28 mouse cellular contexts compared by ENCODE assay signal in genomic region chr17:8432179-8432800, GRCm38 (mm10). TPM values are rescaled to one million over a fixed set of nuclear protein-coding genes. Genes with fewer than 3 reads are reported as not detected.
A peak's percentile ranks its signal among the peaks of the same experiment; 100 is the strongest.
DNase-seq lines count a peak whose midpoint lies in the region; ATAC-seq and TF ChIP-seq lines count a peak whose summit lies in the region.
"Had no signal": no experiment of that assay in that cellular context is flagged by ENCODE, and none has a peak within 500 bp of the region (broad histone marks: within the 10 kb centered on the region; RNA-seq: fewer than 3 reads in every experiment).

No protein-coding gene starts in this region.

- no peaks in the 10 kb centered on the region for H3K9me3 ChIP-seq in heart, embryonic 13.5 days
- H3K9me3 ChIP-seq in heart, embryonic 10.5 days, result no peaks in the 10 kb centered on the region
- H3K9me3 ChIP-seq in kidney, embryonic 15.5 days (replicated peaks), result no peaks in the 10 kb centered on the region
- H3K9me3 ChIP-seq in embryonic facial prominence, embryonic 10.5 days, result no peaks in the 10 kb centered on the region
- H3K9me3 ChIP-seq in limb, embryonic 12.5 days, result no peaks in the 10 kb centered on the region
- H3K9me3 ChIP-seq: embryonic facial prominence, embryonic 12.5 days; forebrain, embryonic 15.5 days; heart, embryonic 12.5 days; hindbrain, embryonic 13.5 days; liver, embryonic 12.5 days; midbrain, embryonic 12.5 days had no signal

- no peak for ATAC-seq in heart, embryonic 13.5 days (ENCODE audit: extremely low read depth, insufficient number of reproducible peaks, low FRiP score, low TSS enrichment)
- no peak for ATAC-seq in kidney, embryonic 15.5 days (replicated peaks; ENCODE audit: low FRiP score)
- ATAC-seq in limb, embryonic 12.5 days (ENCODE audit: insufficient number of reproducible peaks, insufficient read depth, low FRiP score, low TSS enrichment, low read depth), result no peak
- ATAC-seq: CD4-positive, CD25-positive, alpha-beta regulatory T cell, adult 4 months; forebrain, embryonic 15.5 days; intestine, postnatal 0 days; liver, embryonic 12.5 days; liver, postnatal 0 days had no signal

- TF ChIP-seq POLR2A in kidney, adult 2 months (IDR thresholded peaks at IDR 0.05; ENCODE audit: low read depth, low read length), result no peak

- peaks cover 100% of the 10 kb centered on the region for H3K27me3 ChIP-seq in heart, embryonic 13.5 days (replicated peaks)
- peaks cover 100% of the 10 kb centered on the region for H3K27me3 ChIP-seq in heart, embryonic 10.5 days (ENCODE audit: insufficient read depth, poor library complexity, severe bottlenecking)
- peaks cover 100% of the 10 kb centered on the region for H3K27me3 ChIP-seq in kidney, embryonic 15.5 days
- no peaks in the 10 kb centered on the region for H3K27me3 ChIP-seq in kidney, adult 2 months (replicated peaks; ENCODE audit: control insufficient read depth, insufficient read depth, low read length)
- H3K27me3 ChIP-seq in embryonic facial prominence, embryonic 10.5 days (replicated peaks; ENCODE audit: low read depth, poor library complexity, severe bottlenecking), result peaks cover 100% of the 10 kb centered on the region
- H3K27me3 ChIP-seq in limb, embryonic 12.5 days, result peaks cover 99% of the 10 kb centered on the region

- peaks cover 23% of the 10 kb centered on the region for H3K4me1 ChIP-seq in heart, embryonic 13.5 days
- H3K4me1 ChIP-seq in heart, embryonic 10.5 days, result peaks cover 27% of the 10 kb centered on the region
- H3K4me1 ChIP-seq in kidney, embryonic 15.5 days, result peaks cover 33% of the 10 kb centered on the region
- no peaks in the 10 kb centered on the region for H3K4me1 ChIP-seq in kidney, adult 2 months (ENCODE audit: control insufficient read depth, insufficient read depth, low read length)
- H3K4me1 ChIP-seq in embryonic facial prominence, embryonic 10.5 days, result peaks cover 33% of the 10 kb centered on the region
- peaks cover 35% of the 10 kb centered on the region for H3K4me1 ChIP-seq in limb, embryonic 12.5 days (replicated peaks)

- H3K36me3 ChIP-seq in heart, embryonic 13.5 days, result no peaks in the 10 kb centered on the region
- H3K36me3 ChIP-seq in heart, embryonic 10.5 days, result no peaks in the 10 kb centered on the region
- H3K36me3 ChIP-seq in kidney, embryonic 15.5 days, result no peaks in the 10 kb centered on the region
- H3K36me3 ChIP-seq in kidney, adult 2 months (ENCODE audit: control insufficient read depth, insufficient read depth, low read length), result no peaks in the 10 kb centered on the region
- H3K36me3 ChIP-seq in embryonic facial prominence, embryonic 10.5 days (replicated peaks), result no peaks in the 10 kb centered on the region
- H3K36me3 ChIP-seq in limb, embryonic 12.5 days, result no peaks in the 10 kb centered on the region
- H3K36me3 ChIP-seq: embryonic facial prominence, embryonic 12.5 days; forebrain, embryonic 15.5 days; heart, embryonic 12.5 days; hindbrain, embryonic 13.5 days; liver, embryonic 12.5 days; midbrain, embryonic 12.5 days had no signal

- H3K27ac ChIP-seq in heart, embryonic 13.5 days (replicated peaks), result no peak overlapping the region
- no peak overlapping the region for H3K27ac ChIP-seq in heart, embryonic 10.5 days
- H3K27ac ChIP-seq in kidney, embryonic 15.5 days, result no peak overlapping the region
- no peak overlapping the region for H3K27ac ChIP-seq in kidney, adult 2 months (ENCODE audit: insufficient read depth, low read depth, low read length)
- no peak overlapping the region for H3K27ac ChIP-seq in embryonic facial prominence, embryonic 10.5 days (replicated peaks)
- no peak overlapping the region for H3K27ac ChIP-seq in limb, embryonic 12.5 days
- H3K27ac ChIP-seq: embryonic facial prominence, embryonic 12.5 days; forebrain, embryonic 15.5 days; hindbrain, embryonic 13.5 days; liver, embryonic 12.5 days; midbrain, embryonic 12.5 days had no signal

- H3K4me2 ChIP-seq in heart, embryonic 13.5 days, result no peak overlapping the region
- peak overlapping the region; percentile 60 for H3K4me2 ChIP-seq in kidney, embryonic 15.5 days
- no peak overlapping the region for H3K4me2 ChIP-seq in limb, embryonic 12.5 days
- H3K4me2 ChIP-seq: embryonic facial prominence, embryonic 12.5 days; forebrain, embryonic 15.5 days; liver, embryonic 12.5 days had no signal

- 3% methylated on average over 17 of the region's 17 CpGs for WGBS in heart, embryonic 13.5 days
- WGBS in heart, embryonic 10.5 days, result 2% methylated on average over 17 of the region's 17 CpGs
- WGBS in kidney, embryonic 15.5 days, result under 1% methylated on average over 17 of the region's 17 CpGs
- WGBS in kidney, adult 2 months, result 5% methylated on average over 17 of the region's 17 CpGs
- 2% methylated on average over 17 of the region's 17 CpGs for WGBS in embryonic facial prominence, embryonic 10.5 days
- WGBS in limb, embryonic 12.5 days, result under 1% methylated on average over 17 of the region's 17 CpGs

- 0 out of 2 replicates have a peak overlapping the region, but pooled peaks have one; percentile 45 for H3K4me3 ChIP-seq in heart, embryonic 13.5 days
- no peak overlapping the region; the same call in 1 of the 2 replicates for H3K4me3 ChIP-seq in heart, embryonic 10.5 days
- H3K4me3 ChIP-seq in kidney, embryonic 15.5 days (replicated peaks), result peak overlapping the region; percentile 36
- H3K4me3 ChIP-seq in kidney, adult 2 months (ENCODE audit: insufficient read depth, low read depth, low read length), result no peak overlapping the region
- no peak overlapping the region for H3K4me3 ChIP-seq in embryonic facial prominence, embryonic 10.5 days
- H3K4me3 ChIP-seq in limb, embryonic 12.5 days (replicated peaks), result peak overlapping the region; percentile 41
- H3K4me3 ChIP-seq: embryonic facial prominence, embryonic 12.5 days; forebrain, embryonic 15.5 days; hindbrain, embryonic 13.5 days; liver, embryonic 12.5 days; midbrain, embryonic 12.5 days had no signal

- TF ChIP-seq CTCF in kidney, adult 2 months (conservative IDR thresholded peaks at IDR 0.05; ENCODE audit: insufficient read depth, insufficient read length, low read depth, low read length), result no peak

- H3K9ac ChIP-seq in heart, embryonic 13.5 days, result no peak overlapping the region
- H3K9ac ChIP-seq in kidney, embryonic 15.5 days, result no peak overlapping the region
- no peak overlapping the region for H3K9ac ChIP-seq in limb, embryonic 12.5 days (replicated peaks)
- H3K9ac ChIP-seq: embryonic facial prominence, embryonic 12.5 days; forebrain, embryonic 15.5 days; heart, embryonic 12.5 days; hindbrain, embryonic 13.5 days; liver, embryonic 12.5 days; liver, postnatal 0 days; midbrain, embryonic 12.5 days had no signal

- DNase-seq in heart, embryonic 10.5 days (ENCODE audit: low spot score), result no peak
- no peak for DNase-seq in kidney, adult 2 months
- DNase-seq in embryonic facial prominence, embryonic 10.5 days (ENCODE audit: low spot score), result peak; percentile 39
- no peak for DNase-seq in layer of hippocampus, adult 11-12 months (ENCODE audit: low spot score)
- DNase-seq: adrenal gland, adult 2 months; adrenal gland, postnatal 36 days; cerebellum, adult 18-20 months; cerebellum, postnatal 10 days; heart, postnatal 14 days; kidney, postnatal 10 days; liver, postnatal 0 days; lung, postnatal 36 days; retina, postnatal 1 day; right cerebral cortex, postnatal 14 days; thymus, postnatal 4 days had no signal

RNA-seq across cellular contexts. Expression of gene T, which starts 1.9 kb away (rescaled TPM):
- polyA plus RNA-seq in heart, embryonic 13.5 days (2015; fragmentation: Nextera tagmentation; extraction: Ambion mirVana), result 0.09 and 0.18 TPM in 2 replicates
- 0.29 TPM in 1 of 2 replicates, not detected in the other for polyA plus RNA-seq in heart, embryonic 10.5 days (2016; fragmentation: Nextera tagmentation; extraction: Ambion mirVana)
- polyA plus RNA-seq in kidney, embryonic 15.5 days (2015; fragmentation: Nextera tagmentation; extraction: Ambion mirVana), result 0.19 and 0.42 TPM in 2 replicates
- polyA plus RNA-seq in kidney, adult 2 months (2012; rRNA removed), result not detected in 2 replicates
- 0.39 and 0.59 TPM in 2 replicates for polyA plus RNA-seq in embryonic facial prominence, embryonic 10.5 days (2016; fragmentation: Nextera tagmentation; extraction: Ambion mirVana)
- polyA plus RNA-seq in limb, embryonic 12.5 days (2016; fragmentation: Nextera tagmentation; extraction: Ambion mirVana), result 0.83 and 1.5 TPM in 2 replicates
- polyA plus RNA-seq: CD4-positive, CD25-positive, alpha-beta regulatory T cell, adult 4 months; gonadal fat pad, adult 2 months; liver, embryonic 12.5 days; liver, postnatal 0 days; small intestine, adult 2 months had no signal

Comparison
In these comparisons a context has a peak if more than half of its experiments do, and no peak if none do; other contexts are left out.
1. H3K4me3 ChIP-seq: peak in heart, embryonic 13.5 days (single experiment), kidney, embryonic 15.5 days (single experiment) and limb, embryonic 12.5 days (single experiment); none in heart, embryonic 10.5 days (single experiment), kidney, adult 2 months (single experiment) and embryonic facial prominence, embryonic 10.5 days (single experiment).